Mouse (Mus musculus) urinary bladder, adult 2 months (tissue): Measurements from ENCODE around the gene Trmt10a. TPM values are rescaled to one million over a fixed set of nuclear protein-coding genes. Genes with fewer than 3 reads are reported as not detected.
"Not testable (repeated sequence)": the region's sequence is repeated elsewhere in the genome, so short reads cannot be mapped to it uniquely, and the experiment has no call there.

Experiments
- DNase-seq: peaks from one replicate; pipeline ENCODE4 v3.0.0; 2022; ENCODE audit warnings: low spot score
- polyA plus RNA-seq: library from polyadenylated mRNA; depleted of rRNA; stranded (reverse); fragments of >200 nt; gene quantifications from 2 replicates; pipeline ENCODE4 v1.2.3, GENCODE M21; 2012

Gene Trmt10a
- polyA plus RNA-seq, 1 experiment = 7.5 TPM

DNA sequence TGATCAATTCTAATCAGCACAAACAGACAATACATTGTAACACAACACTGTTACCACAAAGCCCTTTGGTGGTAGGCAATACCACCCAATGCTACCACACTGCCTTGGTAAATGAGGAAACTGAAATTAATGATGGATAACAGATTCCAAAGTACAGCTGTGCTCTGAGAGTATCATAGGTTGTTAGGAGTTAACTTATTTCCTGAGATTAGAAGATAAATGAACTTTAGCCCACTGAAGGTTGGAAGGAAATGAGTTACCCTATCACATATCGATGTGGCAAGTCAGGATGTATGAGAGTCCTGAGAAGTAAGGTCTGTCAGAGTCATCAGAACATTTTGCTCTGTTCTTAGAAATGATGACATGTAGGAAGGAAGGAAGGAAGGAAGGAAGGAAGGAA, 8.7 kb upstream of the Trmt10a start:
- DNase-seq = no peak

DNA sequence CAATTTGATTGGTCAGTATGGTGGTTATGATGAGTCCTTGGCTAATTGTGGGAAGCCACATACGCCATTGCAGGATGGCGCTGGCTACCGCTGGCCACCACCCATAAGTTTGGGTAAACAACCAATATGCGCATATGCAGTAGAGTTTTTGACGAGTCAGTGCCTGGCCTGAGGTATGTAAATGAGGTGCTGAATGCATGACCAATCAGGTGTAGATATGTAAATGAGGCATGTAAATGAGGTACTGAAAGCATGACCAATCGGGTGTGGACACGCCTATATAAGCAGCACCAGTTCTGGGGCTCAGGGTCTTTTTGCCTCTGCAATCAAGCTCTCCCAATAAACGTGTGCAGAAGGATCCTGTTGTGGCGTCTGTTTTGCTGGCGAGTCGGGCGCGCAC, 5.1 kb upstream of the Trmt10a start:
- not testable (repeated sequence) for DNase-seq

DNA sequence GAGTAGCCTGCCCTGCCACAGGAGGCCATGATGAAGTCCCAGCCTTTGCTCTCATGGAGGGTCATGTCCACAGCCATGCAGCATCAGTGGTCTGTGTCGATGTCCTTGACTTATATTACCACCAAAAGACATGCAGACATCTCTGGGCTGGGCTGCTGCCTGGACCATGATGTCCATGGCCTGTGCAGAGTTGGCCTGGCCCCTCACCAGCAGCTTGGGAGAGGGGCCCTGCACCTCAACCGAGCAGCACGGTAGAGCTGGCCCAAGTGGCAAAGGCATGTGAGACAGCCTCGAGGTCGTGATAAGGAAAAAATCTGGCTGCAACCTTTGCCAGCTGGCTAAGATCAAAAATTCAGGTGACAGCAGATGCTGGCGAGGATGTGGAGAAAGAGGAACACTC, 3.6 kb upstream of the Trmt10a start:
- DNase-seq = no peak

DNA sequence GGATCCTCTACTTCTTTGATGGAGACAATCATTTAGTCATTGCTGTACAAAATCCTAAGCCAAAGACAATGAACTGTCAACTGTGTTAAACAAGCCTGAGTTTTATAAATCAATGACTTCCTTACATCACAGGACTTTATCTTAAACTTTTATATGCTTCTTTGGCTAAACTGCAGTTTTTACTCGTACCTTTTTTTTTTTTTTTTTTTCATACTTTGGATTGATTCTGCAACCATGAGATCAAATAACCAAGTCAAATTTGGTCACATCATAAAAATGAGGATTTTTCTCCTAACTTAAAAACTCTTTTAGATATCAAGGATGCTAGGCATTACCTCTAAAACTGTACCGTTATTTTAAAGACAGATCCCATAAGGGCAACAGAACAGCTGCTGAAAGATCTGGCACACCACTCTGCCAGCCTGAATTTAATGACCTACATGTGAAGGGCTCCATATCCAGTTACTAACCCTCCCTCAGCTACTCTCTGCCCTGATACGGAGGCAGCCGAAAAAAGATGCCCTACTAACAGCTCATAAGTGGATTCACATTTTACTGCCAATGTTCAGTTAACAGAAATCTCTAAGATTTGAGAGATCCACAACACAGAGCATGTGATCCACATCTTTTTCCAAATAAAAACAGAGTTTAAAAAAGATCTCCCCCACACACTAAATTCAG, 1.1 kb upstream of the Trmt10a start:
- no peak for DNase-seq

DNA sequence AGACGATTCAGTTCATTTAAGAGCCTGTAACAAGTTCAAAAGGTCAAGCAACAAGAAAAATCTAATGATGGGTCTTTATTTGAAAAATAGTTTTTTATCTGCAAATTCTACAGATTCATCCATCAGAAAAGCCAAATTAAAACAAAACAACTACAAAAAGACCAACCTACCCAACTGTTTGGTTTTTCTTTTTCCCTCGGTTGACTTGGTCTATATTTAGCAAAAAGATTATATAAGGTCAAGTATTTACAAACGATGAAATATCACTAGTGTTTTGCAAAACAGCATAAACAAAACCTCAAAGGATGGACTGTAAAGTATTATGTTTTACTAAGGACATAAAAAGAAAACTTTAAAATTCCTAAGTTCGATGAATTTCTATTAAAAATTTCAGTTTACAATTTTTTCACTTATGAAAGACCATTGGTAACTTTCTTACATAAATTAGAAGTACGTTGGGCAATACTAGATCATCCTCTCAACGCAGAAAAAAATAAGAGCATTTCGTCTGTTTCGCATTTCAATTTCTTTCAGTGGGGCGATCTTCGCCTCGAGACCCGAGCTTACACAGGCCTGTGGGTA, 424 bp upstream of the Trmt10a start:
- no peak for DNase-seq

DNA sequence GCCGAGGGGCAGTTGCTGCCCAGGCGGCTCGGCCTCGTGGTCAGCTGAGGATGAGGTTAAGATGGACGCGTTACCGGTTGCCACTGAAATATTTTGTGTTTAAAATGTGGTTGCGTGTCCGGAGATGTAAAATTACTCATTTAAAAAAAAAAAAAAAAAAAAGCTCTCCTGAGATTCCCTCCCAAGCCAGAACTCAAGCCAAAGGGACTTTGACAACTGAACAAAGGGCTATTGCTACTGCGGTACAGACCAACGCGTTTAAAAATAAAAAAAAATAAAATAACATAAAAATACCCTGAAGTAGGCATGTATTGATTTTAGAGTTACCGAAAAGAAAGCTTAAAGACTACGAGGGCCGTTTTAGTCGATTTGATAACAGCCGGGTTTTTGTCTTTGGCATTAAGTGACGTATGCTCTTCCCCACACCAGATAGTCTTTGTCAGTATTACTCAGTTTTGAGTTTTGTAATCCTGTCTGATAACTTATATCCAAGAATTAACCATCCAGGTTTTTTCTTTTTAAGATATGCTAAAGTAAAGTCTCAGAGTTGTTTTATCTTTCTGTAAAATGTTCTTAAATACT, 903 bp downstream of the Trmt10a start:
- no peak for DNase-seq

DNA sequence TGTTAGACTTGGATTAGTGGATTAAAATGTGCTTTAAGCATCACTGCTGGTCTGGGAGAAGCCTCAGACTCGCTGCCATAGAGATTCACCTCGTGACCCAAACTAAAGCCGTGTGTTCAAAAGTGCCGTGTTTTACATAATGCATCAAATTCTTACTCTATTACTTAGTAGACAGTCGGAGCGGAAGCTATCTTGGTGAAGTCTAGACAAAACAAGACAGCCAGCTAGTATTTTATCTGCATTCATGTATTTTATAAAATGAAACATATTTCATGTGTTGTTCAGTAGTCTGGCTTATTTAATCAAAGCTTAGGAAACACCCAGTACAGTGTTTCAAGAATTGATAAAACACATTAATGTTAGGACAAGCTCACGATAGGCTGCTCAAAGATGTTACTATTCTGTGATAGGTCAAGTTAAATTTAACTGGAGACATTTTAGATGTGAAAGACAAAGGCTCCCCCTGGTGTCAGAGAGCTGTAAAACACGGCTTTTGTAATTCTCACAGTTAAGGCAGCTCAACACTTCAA, 1.5 kb downstream of the Trmt10a start, which contains the start of gene Mttp:
Gene Mttp, minus strand, starts transcription at position 327 of the 530 bp plus-strand sequence.
- no peak for DNase-seq

DNA sequence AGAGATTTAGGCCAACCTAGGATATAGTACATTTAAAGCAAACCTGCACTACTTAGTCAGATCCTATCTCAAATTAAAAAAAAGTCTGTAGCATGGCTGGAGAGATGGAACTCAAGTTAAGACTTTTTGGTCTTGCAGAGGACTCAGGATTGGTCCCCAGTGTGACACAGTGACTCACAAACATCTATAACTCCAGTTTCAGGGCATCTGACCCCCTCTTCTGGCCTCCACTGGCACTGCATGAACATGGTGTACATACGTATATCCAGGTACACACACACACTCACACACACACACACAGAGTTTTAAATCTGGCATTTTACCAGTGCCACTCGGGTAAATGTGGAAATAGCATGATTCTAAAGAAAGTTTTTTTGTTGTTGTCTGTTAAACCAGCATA, 5.6 kb downstream of the Trmt10a start:
- no peak for DNase-seq

DNA sequence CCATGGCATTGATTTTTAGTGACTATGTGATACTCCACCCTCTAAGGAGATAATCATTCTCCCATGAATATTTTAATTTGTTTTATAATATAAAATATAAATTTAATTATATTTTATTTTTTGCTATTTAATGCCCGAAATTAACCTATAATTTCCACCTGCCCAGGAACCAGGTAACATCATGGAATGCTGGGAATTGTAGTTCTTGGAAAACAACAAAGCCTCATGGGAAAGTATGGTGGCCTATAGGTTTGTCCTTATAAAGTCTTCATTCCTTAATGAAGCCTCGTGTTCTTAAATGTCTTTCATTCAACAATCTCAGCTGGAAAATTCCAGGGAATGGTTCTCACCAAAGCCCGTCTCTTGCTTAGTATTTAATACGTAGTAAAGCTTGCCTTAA, 11.8 kb downstream of the Trmt10a start:
- DNase-seq = no peak

DNA sequence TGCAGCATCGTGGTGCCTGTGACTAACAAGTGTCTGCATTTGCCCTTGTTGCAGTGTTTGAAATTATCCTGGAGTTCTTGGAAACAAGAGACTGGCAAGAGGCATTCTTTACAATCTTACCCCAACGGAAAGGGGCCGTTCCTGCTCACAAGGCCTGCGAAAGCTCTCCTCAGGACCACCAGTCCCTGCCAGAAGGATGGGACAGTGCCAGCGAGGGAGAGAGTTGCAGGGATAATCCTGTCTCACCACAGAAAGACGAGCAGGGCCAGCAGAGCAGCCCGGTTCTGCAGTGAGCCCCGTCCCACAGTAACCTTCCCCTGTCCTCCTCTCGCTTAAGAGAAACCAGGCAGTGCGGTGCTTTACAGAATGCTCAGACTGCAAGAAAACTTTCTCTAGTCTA, 13.4 kb downstream of the Trmt10a start:
- DNase-seq = no peak

DNA sequence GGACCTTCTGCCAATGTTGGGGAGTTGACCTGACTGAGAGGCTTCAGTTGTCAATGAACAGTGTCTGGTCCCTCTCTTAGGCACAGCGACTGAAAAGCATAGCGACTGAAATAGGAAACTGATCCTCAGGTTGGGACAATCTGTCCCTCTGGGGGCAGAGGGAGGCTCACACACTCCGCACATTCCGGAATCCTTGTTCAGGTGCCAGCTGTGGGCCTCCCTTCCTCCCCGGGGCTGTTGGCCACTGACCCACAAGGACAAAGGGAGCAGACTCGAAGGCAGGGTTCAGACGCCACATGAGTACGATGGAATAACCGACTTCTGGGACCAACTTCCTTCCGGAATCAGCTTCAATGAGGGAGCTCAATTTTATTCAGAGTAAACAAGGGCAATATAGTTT, 18.4 kb downstream of the Trmt10a start:
- no peak for DNase-seq

DNA sequence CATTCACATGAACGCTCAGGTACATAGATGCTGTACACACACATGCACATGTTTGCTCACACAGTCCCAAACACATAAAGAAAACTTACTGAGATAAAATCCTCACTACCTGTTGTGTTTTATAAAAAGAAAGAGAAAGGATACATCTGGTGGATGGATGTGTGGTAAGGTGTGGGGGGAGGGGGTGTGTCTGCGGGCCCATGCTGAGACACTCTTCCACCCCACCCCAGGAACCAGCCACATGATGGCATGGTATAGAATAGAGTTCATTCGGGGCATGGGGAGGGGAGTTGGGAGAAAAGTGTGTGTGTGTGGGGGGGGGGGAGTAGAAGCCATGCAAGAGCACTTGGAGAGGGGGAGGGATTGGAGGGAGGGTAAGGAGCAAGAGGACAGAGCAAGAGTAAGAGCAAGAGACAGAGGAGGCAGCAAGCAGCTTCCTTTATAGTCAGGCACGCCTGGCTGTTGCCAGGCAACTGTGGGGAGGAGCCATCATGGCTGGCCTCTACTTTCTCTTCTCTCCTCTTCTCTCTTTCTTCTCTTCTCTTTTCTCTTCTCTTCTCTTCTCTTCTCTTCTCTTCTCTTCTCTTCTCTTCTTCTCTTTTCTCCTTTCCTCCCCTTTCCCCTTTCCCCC, 19.4 kb downstream of the Trmt10a start:
- no peak for DNase-seq

DNA sequence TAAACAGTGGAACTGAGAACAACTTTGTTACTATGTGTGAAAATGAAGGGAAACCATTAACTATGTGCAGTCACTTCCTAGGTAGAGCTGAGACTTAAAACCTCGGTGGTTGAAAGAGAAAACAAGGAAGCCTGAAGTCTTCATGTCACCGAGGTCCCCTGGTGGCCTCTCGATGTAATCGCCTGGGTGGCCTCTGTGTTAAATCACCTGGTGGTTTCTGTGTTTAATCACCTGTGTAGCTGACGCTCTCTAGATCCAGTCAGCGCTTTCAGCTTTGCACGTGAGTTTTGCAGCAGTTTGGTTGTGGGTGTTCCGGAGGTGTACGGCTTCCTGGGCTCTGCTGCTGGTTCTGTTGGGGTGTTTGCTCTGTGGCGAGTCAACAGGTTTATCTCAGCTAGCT, 30.0 kb downstream of the Trmt10a start:
- DNase-seq = no peak

DNA sequence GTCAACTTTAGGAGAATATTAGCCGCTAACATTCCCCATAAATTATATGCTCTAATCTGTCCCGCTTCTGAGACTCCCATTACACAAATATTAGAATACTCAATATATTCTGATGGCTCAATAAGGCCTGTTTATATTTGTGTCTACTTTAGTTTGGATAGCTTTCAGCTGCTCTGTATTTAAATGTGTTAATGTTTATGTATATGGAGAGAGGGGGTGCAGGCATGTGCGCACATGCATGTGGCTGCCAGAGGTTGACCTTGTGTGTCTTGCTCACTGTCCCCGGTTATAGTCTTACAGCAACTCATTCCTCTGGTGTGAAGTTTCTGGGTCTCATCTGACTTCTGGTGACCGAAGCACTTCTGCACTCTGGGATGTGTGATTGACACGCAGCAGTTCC, 32.3 kb downstream of the Trmt10a start:
- DNase-seq = no peak

DNA sequence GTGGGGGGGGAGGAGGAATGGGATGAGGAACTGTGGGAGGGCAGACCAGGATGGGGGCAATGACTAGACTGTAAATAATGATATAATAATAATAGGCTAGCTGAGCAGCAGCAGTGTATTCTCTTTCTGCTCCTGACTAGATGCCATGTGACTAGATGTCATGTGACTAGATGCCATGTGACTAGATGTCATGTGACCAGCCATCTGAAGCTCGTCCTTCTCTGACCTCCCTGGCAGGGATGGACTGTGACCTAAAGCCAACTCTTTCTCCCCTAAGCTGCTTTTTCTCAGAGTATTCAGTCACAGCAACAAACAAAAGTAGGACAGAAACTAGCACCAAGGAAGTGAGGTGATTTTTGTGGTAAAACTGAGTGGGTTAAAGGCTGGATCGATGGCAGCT, 38.8 kb downstream of the Trmt10a start:
- DNase-seq = no peak

DNA sequence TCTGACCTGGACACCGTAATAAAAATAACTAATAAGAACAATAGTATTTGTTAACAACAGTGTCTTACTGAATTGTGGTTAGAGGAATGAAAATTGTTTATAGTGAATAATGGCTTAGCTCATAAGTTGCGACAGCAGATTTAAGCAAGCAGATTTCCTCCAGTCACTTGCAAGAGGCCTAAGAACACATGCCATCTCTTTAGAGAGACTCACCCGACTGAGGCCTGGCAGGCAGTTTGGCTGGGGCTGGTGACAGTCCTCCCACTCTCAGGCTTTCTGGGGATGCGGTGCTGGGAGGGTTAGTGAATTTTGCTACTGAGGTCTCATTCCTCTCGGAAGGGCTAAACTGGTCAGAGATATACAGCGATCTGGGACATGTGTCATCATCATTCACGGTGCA, 40.1 kb downstream of the Trmt10a start:
- DNase-seq = no peak

DNA sequence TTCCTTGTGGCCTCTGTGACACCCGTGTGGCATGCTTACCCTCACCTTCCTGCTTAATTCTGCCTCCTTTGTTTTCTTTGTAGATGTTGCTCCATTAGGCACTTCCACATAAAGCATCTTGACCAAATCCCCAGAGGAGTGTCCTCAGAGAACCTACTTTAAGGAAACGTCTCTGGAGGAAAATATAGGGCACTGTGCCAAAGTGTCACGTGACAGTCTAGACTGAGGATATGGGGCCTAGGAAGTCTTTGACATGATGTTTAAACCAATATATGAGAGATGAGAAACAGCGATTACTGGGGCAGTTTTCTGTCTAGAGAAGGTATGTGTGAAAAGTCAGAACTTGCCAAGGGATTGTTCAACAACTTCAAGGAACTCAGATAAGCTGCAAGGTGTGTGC, 42.0 kb downstream of the Trmt10a start:
- no peak for DNase-seq

DNA sequence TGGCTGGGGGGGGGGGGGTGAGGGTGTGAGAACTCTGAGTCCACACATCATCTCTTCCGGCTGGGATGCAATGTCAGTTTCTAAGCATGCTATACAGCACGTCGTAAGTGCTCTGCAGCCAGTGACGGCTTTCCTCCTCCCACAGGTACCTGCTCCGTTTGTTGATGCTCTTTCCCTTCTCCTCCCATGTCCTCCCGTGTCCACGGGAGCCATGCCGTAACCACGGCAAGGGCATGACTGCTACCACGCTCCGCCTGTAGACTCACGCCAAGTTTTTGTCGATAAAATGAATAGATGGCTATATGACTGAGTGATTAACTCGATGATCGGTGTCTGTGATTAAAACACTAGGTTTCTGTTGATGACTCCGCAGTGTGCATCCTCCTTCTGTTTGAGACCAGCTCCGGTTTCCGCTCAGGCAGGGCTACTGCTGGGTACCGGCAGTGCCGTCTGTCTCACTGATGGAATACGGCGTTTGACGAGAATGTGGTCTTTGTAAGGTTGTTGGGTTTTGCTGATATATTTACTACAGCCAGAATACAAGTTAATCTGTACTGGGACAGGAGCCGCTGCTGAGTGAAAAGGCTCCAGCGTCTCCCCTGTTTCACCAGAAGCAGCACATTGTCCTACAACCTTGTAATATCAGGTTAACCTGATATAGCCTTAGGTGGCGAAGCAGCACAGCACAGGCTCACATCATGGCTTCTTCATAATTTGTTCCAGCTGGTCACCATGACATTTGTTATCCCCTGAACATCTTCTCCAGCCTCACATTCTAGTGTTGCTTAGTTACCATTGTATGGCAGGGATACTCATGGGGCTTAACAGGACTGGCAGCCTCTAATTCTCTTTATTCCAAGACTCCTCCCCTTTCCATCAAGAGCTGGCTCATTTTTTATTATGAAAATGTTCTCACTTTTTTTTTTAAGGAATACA, 43.0 kb downstream of the Trmt10a start:
- no peak for DNase-seq

DNA sequence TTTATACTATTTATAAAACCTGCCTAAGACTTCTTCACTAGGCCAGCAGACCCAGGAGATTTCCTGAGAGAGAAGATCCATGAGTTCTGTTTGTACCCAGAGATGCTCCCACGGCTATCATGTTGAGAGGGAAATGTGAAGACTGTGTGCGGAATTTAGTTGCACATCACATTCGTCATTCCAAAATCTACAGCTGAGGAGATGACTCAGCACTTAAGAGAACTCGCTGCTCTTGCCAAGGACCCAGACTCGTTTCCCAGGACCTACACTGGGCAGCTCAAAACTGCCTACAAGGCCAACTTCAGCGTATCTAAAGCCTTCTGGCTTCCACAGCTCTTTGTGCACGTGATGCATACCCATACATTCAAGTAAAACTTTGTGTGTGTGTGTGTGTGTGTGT, 49.0 kb downstream of the Trmt10a start:
- no peak for DNase-seq

DNA sequence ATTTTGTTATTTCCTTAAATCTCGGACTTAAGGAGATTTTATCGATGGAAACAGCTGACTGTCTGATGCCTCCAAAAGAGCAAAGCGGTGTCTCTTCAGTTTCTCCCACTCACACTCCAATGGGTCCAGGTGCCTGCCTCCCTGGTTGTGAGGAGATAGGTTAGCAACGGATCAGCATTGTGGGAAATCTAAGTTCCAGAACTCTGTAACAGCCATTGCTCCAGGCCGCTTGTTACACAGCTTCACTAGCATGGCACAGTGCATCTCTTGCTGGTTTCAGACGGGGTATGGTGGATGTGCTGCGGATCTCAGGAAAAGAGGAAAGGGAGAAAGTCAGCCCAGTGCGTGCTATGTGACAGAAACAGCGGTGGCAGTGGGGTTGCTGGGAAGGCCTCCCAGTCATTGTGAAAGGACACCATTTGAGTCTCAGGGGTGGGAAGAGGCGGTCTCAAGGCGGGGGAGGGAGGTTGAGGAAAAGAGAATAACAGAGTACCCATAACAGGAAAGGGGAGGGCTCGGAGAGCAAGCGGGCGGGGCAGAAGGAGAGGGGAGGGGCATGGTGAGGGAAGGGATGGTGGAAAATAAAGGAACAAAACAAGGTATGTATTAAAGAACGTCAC, 50.5 kb downstream of the Trmt10a start, which contains the start of gene 4930579F01Rik:
Gene 4930579F01Rik, minus strand, starts transcription at position 143 of the 620 bp plus-strand sequence.
- DNase-seq = no peak

DNA sequence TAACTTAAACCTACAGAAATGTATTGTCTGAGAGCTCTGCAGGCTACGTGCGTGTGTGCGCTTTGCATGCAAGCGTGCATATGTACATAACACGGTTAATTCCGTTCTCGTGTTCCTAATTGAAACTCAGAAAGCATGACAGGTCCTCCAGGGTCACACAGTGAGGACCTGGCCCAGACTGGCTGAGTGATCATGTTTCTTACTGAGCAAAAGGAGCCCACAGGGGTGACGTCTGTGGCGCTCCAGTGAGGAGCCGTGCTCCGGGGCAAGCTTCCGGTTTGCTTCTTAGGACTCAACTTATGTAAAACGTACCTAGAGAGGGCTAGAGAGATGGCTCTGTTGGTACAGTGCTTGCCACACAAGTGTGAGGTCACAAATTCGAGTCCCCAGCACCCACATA, 53.8 kb downstream of the Trmt10a start:
- no peak for DNase-seq
